Mouse (Mus musculus): ENCODE measurements around the gene Zfp870.
A peak's percentile ranks its signal among the peaks of the same experiment; 100 is the strongest.
"Not testable (repeated sequence)": the region's sequence is repeated elsewhere in the genome, so short reads cannot be mapped to it uniquely, and the experiment has no call there.

Gene Zfp870

GRCm38 (mm10) chr17:32872091-32872490 is 19.4 kb downstream of the Zfp870 start:
- no peak for DNase-seq (ENCODE audit: inconsistent ontology term)

GRCm38 (mm10) chr17:32871483-32871882 is 20.0 kb downstream of the Zfp870 start:
- DNase-seq (ENCODE audit: inconsistent ontology term): no peak

- DNase-seq (ENCODE audit: inconsistent ontology term): not testable (repeated sequence)
These were observed 24.2 kb downstream of the Zfp870 start for GRCm38 (mm10) chr17:32867266-32867665.

GRCm38 (mm10) chr17:32856713-32857112 is 34.7 kb downstream of the Zfp870 start:
- DNase-seq (ENCODE audit: inconsistent ontology term): not testable (repeated sequence)

GRCm38 (mm10) chr17:32851581-32851980 is 39.9 kb downstream of the Zfp870 start:
- no peak for DNase-seq (ENCODE audit: inconsistent ontology term)

- no peak for DNase-seq (ENCODE audit: inconsistent ontology term)
These were observed 50.1 kb downstream of the Zfp870 start for GRCm38 (mm10) chr17:32841388-32841787.

- DNase-seq (ENCODE audit: inconsistent ontology term): no peak
These were observed 52.2 kb downstream of the Zfp870 start for GRCm38 (mm10) chr17:32839083-32839802.

GRCm38 (mm10) chr17:32830418-32830782 is 61.0 kb downstream of the Zfp870 start:
- no peak for DNase-seq (ENCODE audit: inconsistent ontology term)

- peak; percentile 86 for DNase-seq (ENCODE audit: inconsistent ontology term)
These were observed 61.7 kb downstream of the Zfp870 start, which contains the start of gene Zfp799 for GRCm38 (mm10) chr17:32829540-32830417. TSS of gene Zfp799 (minus strand) at chr17:32830261.
